Mouse (Mus musculus): ENCODE measurements around the gene Rorb.

The Rorb gene

GRCm38 (mm10) chr19:18952806-18953205 is 158.2 kb downstream of the Rorb start:
- no peak for TF ChIP-seq GATA4 (IDR thresholded peaks at IDR 0.05; ENCODE audit: insufficient replicate concordance, low read length)

- TF ChIP-seq GATA4 (IDR thresholded peaks at IDR 0.05; ENCODE audit: insufficient replicate concordance, low read length) = no peak
Observed at GRCm38 (mm10) chr19:18947193-18947592, 163.8 kb downstream of the Rorb start.

GRCm38 (mm10) chr19:18945265-18945664 is 165.7 kb downstream of the Rorb start:
- TF ChIP-seq GATA4 (IDR thresholded peaks at IDR 0.05; ENCODE audit: insufficient replicate concordance, low read length) = no peak

GRCm38 (mm10) chr19:18941391-18941790 is 169.6 kb downstream of the Rorb start:
- TF ChIP-seq GATA4 (IDR thresholded peaks at IDR 0.05; ENCODE audit: insufficient replicate concordance, low read length) = no peak

GRCm38 (mm10) chr19:18911755-18912340 is 199.1 kb downstream of the Rorb start:
- TF ChIP-seq GATA4 (IDR thresholded peaks at IDR 0.05; ENCODE audit: insufficient replicate concordance, low read length) = no peak

GRCm38 (mm10) chr19:18909641-18910040 is 201.4 kb downstream of the Rorb start:
- TF ChIP-seq GATA4 (IDR thresholded peaks at IDR 0.05; ENCODE audit: insufficient replicate concordance, low read length) = no peak

- no peak for TF ChIP-seq GATA4 (IDR thresholded peaks at IDR 0.05; ENCODE audit: insufficient replicate concordance, low read length)
Observed at GRCm38 (mm10) chr19:18905511-18905910, 205.5 kb downstream of the Rorb start.

- TF ChIP-seq GATA4 (IDR thresholded peaks at IDR 0.05; ENCODE audit: insufficient replicate concordance, low read length) = no peak
Observed at GRCm38 (mm10) chr19:18902694-18903067, 208.3 kb downstream of the Rorb start.

- TF ChIP-seq GATA4 (IDR thresholded peaks at IDR 0.05; ENCODE audit: insufficient replicate concordance, low read length) = no peak
Observed at GRCm38 (mm10) chr19:18902041-18902693, 208.8 kb downstream of the Rorb start.

- TF ChIP-seq GATA4 (IDR thresholded peaks at IDR 0.05; ENCODE audit: insufficient replicate concordance, low read length) = no peak
Observed at GRCm38 (mm10) chr19:18898238-18898637, 212.8 kb downstream of the Rorb start.

GRCm38 (mm10) chr19:18890216-18890615 is 220.8 kb downstream of the Rorb start:
- no peak for TF ChIP-seq GATA4 (IDR thresholded peaks at IDR 0.05; ENCODE audit: insufficient replicate concordance, low read length)

- no peak for TF ChIP-seq GATA4 (IDR thresholded peaks at IDR 0.05; ENCODE audit: insufficient replicate concordance, low read length)
Observed at GRCm38 (mm10) chr19:18889632-18890031, 221.4 kb downstream of the Rorb start.

- TF ChIP-seq GATA4 (IDR thresholded peaks at IDR 0.05; ENCODE audit: insufficient replicate concordance, low read length) = no peak
Observed at GRCm38 (mm10) chr19:18889117-18889627, 221.8 kb downstream of the Rorb start.

GRCm38 (mm10) chr19:18888491-18889116 is 222.4 kb downstream of the Rorb start:
- TF ChIP-seq GATA4 (IDR thresholded peaks at IDR 0.05; ENCODE audit: insufficient replicate concordance, low read length) = no peak

- TF ChIP-seq GATA4 (IDR thresholded peaks at IDR 0.05; ENCODE audit: insufficient replicate concordance, low read length) = no peak
Observed at GRCm38 (mm10) chr19:18887646-18888407, 223.2 kb downstream of the Rorb start.
